Mouse (Mus musculus) olfactory bulb, adult 2 months (tissue): Measurements from ENCODE around the gene Tbcel.

Source experiments
- CTCF ChIP-seq: fragments of 200-500 bp; IDR thresholded peaks from 2 replicates; pipeline ENCODE4 v1.5.1; 2012; ENCODE audit warnings: low read depth, mild to moderate bottlenecking, low read length, moderate library complexity; ENCODE audit not compliant: insufficient read depth
- POLR2A ChIP-seq: fragments of 200-500 bp; IDR thresholded peaks from 2 replicates; pipeline ENCODE4 v1.6.1; 2012; ENCODE audit warnings: mild to moderate bottlenecking, low read depth, low read length, moderate library complexity; ENCODE audit not compliant: insufficient read depth

DNA sequence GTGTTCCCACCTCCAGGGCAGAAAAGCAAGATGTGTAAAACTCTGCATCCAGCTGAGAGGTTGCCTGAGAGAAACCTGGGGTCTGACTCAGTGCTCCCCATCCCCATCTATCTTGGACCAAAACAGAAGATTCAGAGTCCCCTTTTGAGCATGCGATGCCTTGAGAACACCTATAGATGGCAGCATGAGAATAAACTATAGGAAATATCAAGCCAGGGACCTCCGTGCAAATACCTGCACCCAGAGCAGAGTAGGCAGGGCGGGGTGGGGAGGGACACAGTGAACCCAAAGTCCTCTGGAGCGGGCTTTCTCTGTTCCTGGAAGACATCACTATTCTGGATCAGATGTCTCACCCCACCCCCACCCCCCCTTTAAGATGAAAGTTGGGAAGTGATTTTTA lies 119.1 kb downstream of the Tbcel start:
- no peak for TF ChIP-seq POLR2A
- no peak for TF ChIP-seq CTCF
